Mouse (Mus musculus) MEL (cell line): ENCODE measurements around the gene Supt7l. TPM values are rescaled to one million over a fixed set of nuclear protein-coding genes. Genes with fewer than 3 reads are reported as not detected.

Experiments used
- polyA plus RNA-seq, 2 experiments: library from polyadenylated mRNA; stranded (reverse) in 1 of 2; unstranded in 1 of 2; fragments of >175 nt in 1 of 2; fragments of >200 nt in 1 of 2; gene quantifications; 2 replicates each; pipeline versions ENCODE4 v1.2.1 to v1.2.4; 2012; ENCODE audit warnings: low replicate concordance in 2 of 2, low read depth in 1 of 2; ENCODE audit not compliant: insufficient read length in 2 of 2, insufficient read depth in 1 of 2, missing spikeins in 1 of 2
- total RNA-seq: library from RNA; depleted of rRNA; stranded (reverse); fragments of 300-350 nt; gene quantifications from 2 replicates; pipeline ENCODE4 v1.2.3, GENCODE M21; 2012; rRNA removed

Supt7l gene
- total and polyA plus RNA-seq, 3 experiments = 19.3 to 23.6 TPM; not detected in 1

Other genes starting within 250 kb of the Supt7l start
- gene Ift172, start 236.7 kb downstream of the Supt7l start, total RNA-seq = 13.5 and 15.3 TPM in 2 replicates
- gene Ift172, start 236.7 kb downstream of the Supt7l start, polyA plus RNA-seq = 10 to 100 TPM in 1 of 2 experiments, not detected in 1; 21.8 TPM
- not detected in 2 replicates for gene Fndc4, start 231.7 kb downstream of the Supt7l start, total RNA-seq
- gene Fndc4, start 231.7 kb downstream of the Supt7l start, polyA plus RNA-seq = under 1 TPM in 1 of 2 experiments, not detected in 1; 0.32 TPM
- gene Gckr, start 230.4 kb downstream of the Supt7l start, total RNA-seq = 0.04 TPM in 1 of 2 replicates, not detected in the other
- under 1 TPM in 1 of 2 experiments, not detected in 1; 0.19 TPM for gene Gckr, start 230.4 kb downstream of the Supt7l start, polyA plus RNA-seq
- 32.9 and 36.6 TPM in 2 replicates for gene Zfp512, start 75.4 kb downstream of the Supt7l start, total RNA-seq
- 10 to 100 TPM in 1 of 2 experiments, not detected in 1; 47.0 TPM for gene Zfp512, start 75.4 kb downstream of the Supt7l start, polyA plus RNA-seq
- 0.13 and 0.15 TPM in 2 replicates for gene 4930548H24Rik, start 42.1 kb downstream of the Supt7l start, total RNA-seq
- under 1 TPM in 1 of 2 experiments, not detected in 1; 0.13 TPM for gene 4930548H24Rik, start 42.1 kb downstream of the Supt7l start, polyA plus RNA-seq
- gene Gpn1, start 33.1 kb downstream of the Supt7l start, total RNA-seq = 59.0 and 75.6 TPM in 2 replicates
- 100 to 1,000 TPM in 1 of 2 experiments, not detected in 1; 125 TPM for gene Gpn1, start 33.1 kb downstream of the Supt7l start, polyA plus RNA-seq
- 37.6 and 41.7 TPM in 2 replicates for gene Slc4a1ap, start 812 bp downstream of the Supt7l start, total RNA-seq
- 100 to 1,000 TPM in 1 of 2 experiments, 10 to 100 TPM in 1; 41.6 to 523 TPM for gene Slc4a1ap, start 812 bp downstream of the Supt7l start, polyA plus RNA-seq
- 239 and 249 TPM in 2 replicates for gene Mrpl33, start 69.1 kb upstream of the Supt7l start, total RNA-seq
- 100 to 1,000 TPM in 1 of 2 experiments, not detected in 1; 158 TPM for gene Mrpl33, start 69.1 kb upstream of the Supt7l start, polyA plus RNA-seq
- gene Rbks, start 169.8 kb upstream of the Supt7l start, total RNA-seq = 23.8 and 34.3 TPM in 2 replicates
- 10 to 100 TPM in 1 of 2 experiments, not detected in 1; 47.4 TPM for gene Rbks, start 169.8 kb upstream of the Supt7l start, polyA plus RNA-seq
- gene Babam2, start 169.9 kb upstream of the Supt7l start, total RNA-seq = 40.5 and 43.3 TPM in 2 replicates
- gene Babam2, start 169.9 kb upstream of the Supt7l start, polyA plus RNA-seq = 10 to 100 TPM in 1 of 2 experiments, not detected in 1; 86.6 TPM